Mouse (Mus musculus) ZHBTc4 (cell line): ENCODE data around the gene Efnb3.

Source experiments
- DNase-seq: peaks from one replicate; pipeline ENCODE4 v3.0.0-alpha.2; 2011; ENCODE audit warnings: low read depth, low spot score

Efnb3 gene

DNA sequence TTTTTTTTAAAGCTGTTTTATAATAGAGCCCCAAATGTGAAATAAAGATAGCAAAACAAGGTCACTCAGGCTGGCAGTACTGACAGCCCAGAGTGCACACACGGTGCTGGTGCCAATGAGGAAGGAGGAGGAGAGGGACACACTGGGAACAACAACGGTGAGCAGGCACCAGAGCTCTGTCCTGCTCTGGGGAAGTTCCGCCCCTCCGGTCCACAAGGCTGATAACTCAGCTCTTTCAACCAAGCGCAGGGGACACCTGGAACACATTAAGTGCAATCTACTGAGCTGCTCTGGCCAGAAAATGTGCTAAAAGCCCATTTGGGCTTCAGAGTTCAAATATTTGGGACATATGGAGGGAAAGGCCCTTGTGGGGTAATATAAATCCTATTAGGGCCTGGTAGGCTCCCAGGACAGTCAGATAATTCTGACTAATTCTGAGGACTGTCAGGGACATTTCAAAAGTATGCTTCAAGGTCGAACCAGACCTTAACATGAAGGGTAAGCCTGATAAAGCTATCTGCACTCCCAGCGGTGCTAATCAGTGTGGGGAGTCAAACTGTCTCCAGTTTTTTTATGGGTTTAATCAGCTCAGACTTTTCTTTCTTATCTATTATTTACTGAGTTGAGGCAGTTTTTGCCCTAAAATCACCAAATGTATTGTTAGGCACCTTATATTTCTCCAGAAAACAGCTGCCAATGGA lies 49.1 kb downstream of the Efnb3 start:
- no peak for DNase-seq
